Mouse (Mus musculus) lung, postnatal 0 days (tissue): ENCODE measurements around the gene Large1. TPM values are rescaled to one million over a fixed set of nuclear protein-coding genes. Genes with fewer than 3 reads are reported as not detected.

ENCODE experiments used
- ATAC-seq: fragments of 200-750 bp; cut with Nextera tagmentation; 2 replicates; pipeline ENCODE4 v1.8.0; 2017; ENCODE audit warnings: moderate library complexity
- DNase-seq: peaks from one replicate; pipeline ENCODE4 v3.0.0-alpha.2; 2016; ENCODE audit warnings: low spot score
- H3K27ac ChIP-seq: fragments of 300-500 bp; sonication (generic); 2 replicates; pipeline ENCODE4 v1.5.1; 2014; ENCODE audit warnings: antibody characterized with exemption, mild to moderate bottlenecking, low read length, mixed read lengths
- H3K27me3 ChIP-seq: fragments of 300-500 bp; sonication (generic); replicated peaks from 2 replicates; pipeline ENCODE4 v1.6.1; 2014; ENCODE audit warnings: low read length, mixed read lengths; ENCODE audit not compliant: insufficient read depth
- H3K36me3 ChIP-seq: fragments of 300-500 bp; sonication (generic); 2 replicates; pipeline ENCODE4 v1.6.1; 2014; ENCODE audit warnings: low read length, mixed read lengths; ENCODE audit not compliant: insufficient read depth
- H3K4me1 ChIP-seq: fragments of 300-500 bp; sonication (generic); 2 replicates; pipeline ENCODE4 v1.6.1; 2014; ENCODE audit warnings: antibody characterized with exemption, low read depth, low read length, mixed read lengths; ENCODE audit not compliant: insufficient read depth
- H3K4me2 ChIP-seq: fragments of 300-500 bp; sonication (generic); replicated peaks from 2 replicates; pipeline ENCODE4 v1.6.1; 2014; ENCODE audit warnings: low read depth, mild to moderate bottlenecking, low read length, moderate library complexity, mixed read lengths
- H3K4me3 ChIP-seq: fragments of 300-500 bp; sonication (generic); 2 replicates; pipeline ENCODE4 v1.5.1; 2014; ENCODE audit warnings: low read depth, low read length
- H3K9ac ChIP-seq: fragments of 300-500 bp; sonication (generic); replicated peaks from 2 replicates; pipeline ENCODE4 v1.6.1; 2014; ENCODE audit warnings: low read depth, mild to moderate bottlenecking
- H3K9me3 ChIP-seq: fragments of 300-500 bp; sonication (generic); 2 replicates; pipeline ENCODE4 v1.6.1; 2016; ENCODE audit warnings: low read length, mixed read lengths
- CTCF ChIP-seq: IDR thresholded peaks from 2 replicates; pipeline ENCODE4 v1.5.1; 2016; ENCODE audit warnings: antibody characterized with exemption, mild to moderate bottlenecking
- EP300 ChIP-seq: IDR thresholded peaks from 2 replicates; pipeline ENCODE4 v1.6.1; 2016; ENCODE audit warnings: antibody characterized with exemption, mild to moderate bottlenecking, control low read depth
- WGBS: fragments of 180-500 bp; shearing (Covaris S2); extraction: QIAGEN DNeasy Blood & Tissue Kit; methylation state at CpG from one replicate; pipeline ENCODE4 v1.1.7; 2014; 5-methylcytosine and 5-hydroxymethylcytosine counted together
- polyA plus RNA-seq: library from polyadenylated mRNA; unstranded; fragments of >200 nt; fragmentation: Nextera tagmentation; extraction: Ambion mirVana; gene quantifications from 2 replicates; pipeline ENCODE4 v1.2.1, GENCODE M21; 2015

Large1 gene
- polyA plus RNA-seq, 1 experiment from 2014 or later, result 5.2 TPM

GRCm38 (mm10) chr8:73219178-73219811 lies 134.0 kb downstream of the Large1 start:
- ATAC-seq (no peak), DNase-seq (no peak)
- Histone ChIP-seq H3K4me1 (no peaks in the 10 kb centered on the region), H3K36me3 (no peaks in the 10 kb centered on the region), H3K9ac (no peak overlapping the region), H3K27me3 (no peaks in the 10 kb centered on the region), H3K4me3 (no peak overlapping the region), H3K9me3 (no peaks in the 10 kb centered on the region), H3K4me2 (no peak overlapping the region), H3K27ac (no peak overlapping the region)
- 71% methylated on average over 6 of the region's 6 CpGs for WGBS
- TF ChIP-seq CTCF (no peak), EP300 (no peak)

DNA sequence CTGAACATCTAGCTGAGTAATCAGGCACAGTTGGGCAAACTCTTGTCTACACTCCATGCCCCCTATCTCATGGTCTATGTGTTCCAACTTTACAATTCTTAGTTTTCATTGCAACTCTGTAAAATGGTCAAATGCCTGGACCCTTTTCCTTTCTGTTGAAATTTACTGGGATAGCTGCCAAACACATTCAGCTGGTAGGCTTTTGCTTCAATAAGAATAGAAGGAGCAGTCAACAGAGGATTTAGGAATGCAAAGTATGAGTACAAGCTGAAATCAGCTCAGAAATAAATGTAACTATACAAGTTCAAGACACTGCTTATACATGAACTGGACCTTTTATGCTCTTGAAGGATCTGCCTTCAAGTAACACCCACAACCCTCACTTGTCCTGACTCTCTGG lies 146.5 kb downstream of the Large1 start:
- peak; percentile 48 for DNase-seq

DNA sequence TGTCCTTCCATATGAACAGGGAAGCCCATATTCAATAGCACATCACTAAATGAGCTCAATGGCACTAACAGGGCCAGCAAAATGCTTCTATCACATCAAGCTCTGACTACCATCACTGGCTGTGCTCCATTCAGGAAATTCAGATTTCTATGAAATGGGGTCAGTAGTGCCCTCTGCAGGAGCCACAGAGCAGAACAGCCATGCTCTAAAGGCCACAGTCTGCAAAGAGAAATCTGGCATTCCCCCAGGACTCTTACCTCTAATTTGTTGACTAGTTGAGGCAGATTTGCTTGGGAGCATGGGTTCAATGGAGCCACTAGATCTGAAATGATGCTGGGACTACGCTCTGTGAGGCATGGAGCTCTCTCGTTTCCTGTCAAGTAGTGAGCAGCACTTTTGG lies 151.5 kb downstream of the Large1 start:
- no peak for DNase-seq

More for the DNA sequence above, 146.5 kb downstream of the Large1 start:
- Histone ChIP-seq H3K4me2 (no peak overlapping the region), H3K27ac (no peak overlapping the region), H3K9me3 (no peaks in the 10 kb centered on the region), H3K36me3 (no peaks in the 10 kb centered on the region), H3K9ac (no peak overlapping the region), H3K27me3 (no peaks in the 10 kb centered on the region), H3K4me1 (no peaks in the 10 kb centered on the region), H3K4me3 (no peak overlapping the region)
- TF ChIP-seq CTCF (no peak), EP300 (no peak)
- ATAC-seq, result no peak

GRCm38 (mm10) chr8:73197714-73198113 lies 155.6 kb downstream of the Large1 start:
- Histone ChIP-seq H3K9ac (no peak overlapping the region), H3K4me2 (no peak overlapping the region), H3K4me3 (no peak overlapping the region), H3K36me3 (no peaks in the 10 kb centered on the region), H3K4me1 (no peaks in the 10 kb centered on the region), H3K27me3 (no peaks in the 10 kb centered on the region), H3K27ac (no peak overlapping the region), H3K9me3 (no peaks in the 10 kb centered on the region)
- ATAC-seq (no peak), DNase-seq (no peak)
- TF ChIP-seq CTCF (no peak), EP300 (no peak)
- WGBS, result 88% methylated on average over 1 of the region's 1 CpGs

More for the DNA sequence above, 151.5 kb downstream of the Large1 start:
- Histone ChIP-seq H3K9me3 (no peaks in the 10 kb centered on the region), H3K9ac (no peak overlapping the region), H3K27ac (no peak overlapping the region), H3K4me3 (no peak overlapping the region), H3K4me2 (no peak overlapping the region), H3K4me1 (no peaks in the 10 kb centered on the region), H3K27me3 (no peaks in the 10 kb centered on the region), H3K36me3 (no peaks in the 10 kb centered on the region)
- TF ChIP-seq EP300 (no peak), CTCF (peak; percentile 35)
- 82% methylated on average over 2 of the region's 2 CpGs for WGBS
- ATAC-seq, result no peak

DNA sequence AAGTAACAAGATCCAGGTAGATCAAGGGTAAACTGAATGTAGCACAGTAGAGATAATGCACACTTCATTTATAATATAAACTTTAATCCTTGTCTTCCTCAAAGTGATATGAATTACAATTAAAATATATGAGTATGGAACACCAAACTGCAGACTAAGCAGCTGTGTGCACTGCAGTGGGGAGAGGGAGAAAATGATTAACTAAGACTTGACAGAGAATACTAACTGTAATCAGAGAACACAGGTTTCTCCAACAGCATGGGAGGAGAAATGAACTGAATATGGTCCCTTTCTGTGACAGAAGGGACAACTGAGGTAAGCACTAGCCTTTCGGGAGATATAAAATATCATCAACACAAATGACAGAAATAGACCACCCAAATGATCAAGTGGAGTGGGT lies 164.7 kb downstream of the Large1 start:
- Histone ChIP-seq H3K9me3 (no peaks in the 10 kb centered on the region), H3K27me3 (no peaks in the 10 kb centered on the region), H3K9ac (no peak overlapping the region), H3K36me3 (no peaks in the 10 kb centered on the region), H3K27ac (no peak overlapping the region), H3K4me3 (no peak overlapping the region), H3K4me1 (no peaks in the 10 kb centered on the region), H3K4me2 (no peak overlapping the region)
- DNase-seq (no peak), ATAC-seq (no peak)
- 81% methylated on average over 1 of the region's 1 CpGs for WGBS
- TF ChIP-seq CTCF (no peak), EP300 (no peak)

DNA sequence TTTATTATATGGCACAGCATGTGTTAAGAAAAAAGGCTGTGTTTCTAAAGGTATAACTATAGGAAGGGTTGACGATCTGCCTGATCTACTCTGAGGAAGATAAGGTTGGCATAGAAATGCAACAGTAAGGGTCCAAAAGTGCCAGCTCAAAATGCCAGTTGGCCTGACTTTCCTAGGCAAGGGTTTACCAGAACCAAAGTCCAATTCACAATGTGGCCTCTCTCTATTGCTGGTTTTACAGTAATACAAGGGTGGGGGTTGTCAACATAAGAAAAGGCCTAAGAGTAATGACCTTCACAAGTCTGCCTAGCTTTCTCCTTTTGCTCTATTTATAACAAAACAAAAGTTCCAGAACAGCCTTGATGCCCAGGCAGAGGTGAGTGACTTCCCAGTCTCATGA lies 166.0 kb downstream of the Large1 start:
- H3K4me2 ChIP-seq, result no peak overlapping the region
- H3K9ac ChIP-seq, result no peak overlapping the region
- no peak for DNase-seq
- H3K27ac ChIP-seq, result no peak overlapping the region
- TF ChIP-seq CTCF (no peak), EP300 (no peak)
- ATAC-seq, result no peak
- no peaks in the 10 kb centered on the region for H3K4me1 ChIP-seq
- no peak overlapping the region for H3K4me3 ChIP-seq
- H3K36me3 ChIP-seq, result no peaks in the 10 kb centered on the region
- no peaks in the 10 kb centered on the region for H3K27me3 ChIP-seq
- H3K9me3 ChIP-seq, result no peaks in the 10 kb centered on the region
- 96% methylated on average over 1 of the region's 1 CpGs for WGBS

DNA sequence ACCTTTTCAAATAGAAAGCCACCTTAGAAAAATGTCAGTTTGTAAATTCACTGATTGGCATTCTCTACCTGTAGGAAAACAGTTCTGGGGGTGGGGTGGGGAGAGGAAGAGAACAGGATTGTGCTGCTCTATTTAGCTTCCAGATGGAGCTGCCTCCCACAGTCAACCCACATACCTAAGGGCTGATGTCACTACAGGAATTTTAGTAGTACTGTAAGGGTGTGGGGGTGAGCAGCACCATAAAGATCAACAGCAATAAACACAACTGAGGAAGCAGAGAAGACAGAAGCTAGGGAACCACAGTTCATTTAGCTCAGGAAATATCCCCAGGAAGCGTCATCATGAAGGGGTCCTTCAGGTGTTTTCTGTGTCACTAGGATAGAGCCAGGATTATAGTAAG lies 174.9 kb downstream of the Large1 start:
- TF ChIP-seq CTCF (no peak), EP300 (no peak)
- Histone ChIP-seq H3K27ac (no peak overlapping the region), H3K4me1 (no peaks in the 10 kb centered on the region), H3K4me3 (no peak overlapping the region), H3K4me2 (no peak overlapping the region), H3K36me3 (no peaks in the 10 kb centered on the region), H3K9me3 (no peaks in the 10 kb centered on the region), H3K27me3 (no peaks in the 10 kb centered on the region), H3K9ac (no peak overlapping the region)
- 61% methylated on average over 1 of the region's 1 CpGs for WGBS
- no peak for DNase-seq
- ATAC-seq, result no peak
